Mouse (Mus musculus): ENCODE data around the gene Lgr4.

Gene Lgr4

GRCm38 (mm10) chr2:109976181-109976580 lies 58.7 kb downstream of the Lgr4 start:
- DNase-seq (ENCODE audit: extremely low spot score) = no peak

- DNase-seq (ENCODE audit: extremely low spot score) = no peak
These were observed 59.9 kb downstream of the Lgr4 start for GRCm38 (mm10) chr2:109977322-109977721.

- no peak for DNase-seq (ENCODE audit: extremely low spot score)
These were observed 61.8 kb downstream of the Lgr4 start for GRCm38 (mm10) chr2:109979209-109979608.

- DNase-seq (ENCODE audit: extremely low spot score) = no peak
These were observed 66.0 kb downstream of the Lgr4 start for GRCm38 (mm10) chr2:109983435-109983834.

GRCm38 (mm10) chr2:109984930-109985329 lies 67.5 kb downstream of the Lgr4 start:
- DNase-seq (ENCODE audit: extremely low spot score) = no peak

GRCm38 (mm10) chr2:109985560-109985959 lies 68.1 kb downstream of the Lgr4 start:
- DNase-seq (ENCODE audit: extremely low spot score) = no peak

- no peak for DNase-seq (ENCODE audit: extremely low spot score)
These were observed 68.8 kb downstream of the Lgr4 start for GRCm38 (mm10) chr2:109986036-109986785.

GRCm38 (mm10) chr2:109987946-109988345 lies 70.5 kb downstream of the Lgr4 start:
- DNase-seq (ENCODE audit: extremely low spot score) = no peak

- DNase-seq (ENCODE audit: extremely low spot score) = peak; percentile 55
These were observed 71.7 kb downstream of the Lgr4 start for GRCm38 (mm10) chr2:109989196-109989595.

- DNase-seq (ENCODE audit: extremely low spot score) = peak; percentile 36
These were observed 72.4 kb downstream of the Lgr4 start for GRCm38 (mm10) chr2:109989679-109990473.

- DNase-seq (ENCODE audit: extremely low spot score) = no peak
These were observed 74.3 kb downstream of the Lgr4 start for GRCm38 (mm10) chr2:109991754-109992153.

GRCm38 (mm10) chr2:109992448-109993073 lies 75.1 kb downstream of the Lgr4 start:
- no peak for DNase-seq (ENCODE audit: extremely low spot score)

GRCm38 (mm10) chr2:109993404-109993803 lies 76.0 kb downstream of the Lgr4 start:
- DNase-seq (ENCODE audit: extremely low spot score) = no peak

- DNase-seq (ENCODE audit: extremely low spot score) = no peak
These were observed 77.6 kb downstream of the Lgr4 start for GRCm38 (mm10) chr2:109995061-109995460.

- DNase-seq (ENCODE audit: extremely low spot score) = no peak
These were observed 79.0 kb downstream of the Lgr4 start for GRCm38 (mm10) chr2:109996411-109996810.

- DNase-seq (ENCODE audit: extremely low spot score) = no peak
These were observed 87.2 kb downstream of the Lgr4 start for GRCm38 (mm10) chr2:110004668-110005067.

- DNase-seq (ENCODE audit: extremely low spot score) = no peak
These were observed 87.7 kb downstream of the Lgr4 start for GRCm38 (mm10) chr2:110005164-110005563.

- DNase-seq (ENCODE audit: extremely low spot score) = no peak
These were observed 88.3 kb downstream of the Lgr4 start for GRCm38 (mm10) chr2:110005596-110006239.

GRCm38 (mm10) chr2:110007423-110008267 lies 90.2 kb downstream of the Lgr4 start:
- DNase-seq (ENCODE audit: extremely low spot score) = no peak

GRCm38 (mm10) chr2:110009449-110009848 lies 92.0 kb downstream of the Lgr4 start:
- DNase-seq (ENCODE audit: extremely low spot score) = no peak

GRCm38 (mm10) chr2:110012184-110012725 lies 94.8 kb downstream of the Lgr4 start:
- DNase-seq (ENCODE audit: extremely low spot score) = no peak
